ENCODE assay signal across 12 mouse cellular contexts in genomic region chr8:36309326-36309725, GRCm38 (mm10).
"Had no signal": no experiment of that assay in that cellular context is flagged by ENCODE, and none has a peak within 500 bp of the region (broad histone marks: within the 10 kb centered on the region; RNA-seq: fewer than 3 reads in every experiment).

No protein-coding gene starts in this region.

- ATAC-seq: midbrain, embryonic 13.5 days; midbrain, embryonic 15.5 days had no signal

- H3K9ac ChIP-seq: lung, embryonic 14.5 days; midbrain, embryonic 13.5 days; midbrain, embryonic 15.5 days; neural tube, embryonic 12.5 days had no signal

- H3K4me1 ChIP-seq: megakaryocyte, embryonic 14.5 days; midbrain, embryonic 13.5 days; midbrain, embryonic 15.5 days; neural tube, embryonic 12.5 days had no signal

- H3K9me3 ChIP-seq: midbrain, embryonic 13.5 days; midbrain, embryonic 15.5 days; neural tube, embryonic 12.5 days had no signal

- DNase-seq: lung, embryonic 14.5 days; lung, postnatal 10 days; lung, postnatal 4 days; right cerebral cortex, postnatal 14 days; thymus, adult 18-20 months; thymus, postnatal 14 days; thymus, postnatal 36 days had no signal

- H3K27ac ChIP-seq: midbrain, embryonic 13.5 days; midbrain, embryonic 15.5 days; neural tube, embryonic 12.5 days had no signal

- H3K4me2 ChIP-seq: lung, embryonic 14.5 days; midbrain, embryonic 11.5 days; midbrain, embryonic 13.5 days; midbrain, embryonic 15.5 days; neural tube, embryonic 12.5 days had no signal

- H3K4me3 ChIP-seq: megakaryocyte, embryonic 14.5 days; midbrain, embryonic 13.5 days; midbrain, embryonic 15.5 days; neural tube, embryonic 12.5 days had no signal

- H3K27me3 ChIP-seq: midbrain, embryonic 13.5 days; midbrain, embryonic 15.5 days; neural tube, embryonic 12.5 days had no signal

- H3K36me3 ChIP-seq: midbrain, embryonic 13.5 days; midbrain, embryonic 15.5 days; neural tube, embryonic 12.5 days had no signal
